Mouse (Mus musculus) hindbrain, embryonic 15.5 days (tissue): ENCODE results near the gene Tab2. TPM values are rescaled to one million over a fixed set of nuclear protein-coding genes. Genes with fewer than 3 reads are reported as not detected.
"Not testable (repeated sequence)": the region's sequence is repeated elsewhere in the genome, so short reads cannot be mapped to it uniquely, and the experiment has no call there.

Experiments
- ATAC-seq: fragments of 200-750 bp; cut with Nextera tagmentation; 2 replicates; pipeline ENCODE4 v1.8.0; 2017; ENCODE audit warnings: low read depth, moderate number of reproducible peaks, moderate TSS enrichment; ENCODE audit not compliant: low FRiP score
- H3K27ac ChIP-seq: fragments of 300-500 bp; sonication (generic); replicated peaks from 2 replicates; pipeline ENCODE4 v1.5.1; 2015; ENCODE audit warnings: mild to moderate bottlenecking, inconsistent platforms
- H3K27me3 ChIP-seq: fragments of 300-500 bp; sonication (generic); 2 replicates; pipeline ENCODE4 v1.6.1; 2015; ENCODE audit warnings: control low read depth, inconsistent platforms
- H3K36me3 ChIP-seq: fragments of 300-500 bp; sonication (generic); 2 replicates; pipeline ENCODE4 v1.6.1; 2015; ENCODE audit warnings: control low read depth, inconsistent platforms
- H3K4me1 ChIP-seq: fragments of 300-500 bp; sonication (generic); replicated peaks from 2 replicates; pipeline ENCODE4 v1.6.1; 2015; ENCODE audit warnings: control low read depth, inconsistent platforms
- H3K4me2 ChIP-seq: fragments of 300-500 bp; sonication (generic); 2 replicates; pipeline ENCODE4 v1.6.1; 2015; ENCODE audit warnings: moderate library complexity, mild to moderate bottlenecking, inconsistent platforms
- H3K4me3 ChIP-seq: fragments of 300-500 bp; sonication (generic); 2 replicates; pipeline ENCODE4 v1.5.1; 2015; ENCODE audit warnings: mild to moderate bottlenecking, inconsistent platforms
- H3K9ac ChIP-seq: fragments of 300-500 bp; sonication (generic); 2 replicates; pipeline ENCODE4 v1.6.1; 2015; ENCODE audit warnings: inconsistent platforms
- H3K9me3 ChIP-seq: fragments of 300-500 bp; sonication (generic); 2 replicates; pipeline ENCODE4 v1.6.1; 2016; ENCODE audit warnings: control low read depth, inconsistent platforms
- WGBS: fragments of 180-500 bp; shearing (Covaris S2); methylation state at CpG from one replicate; pipeline ENCODE4 v1.1.7; 2015; 5-methylcytosine and 5-hydroxymethylcytosine counted together
- polyA plus RNA-seq: library from polyadenylated mRNA; unstranded; fragments of >200 nt; fragmentation: Nextera tagmentation; extraction: Ambion mirVana; gene quantifications from 2 replicates; pipeline ENCODE4 v1.2.1, GENCODE M21; 2015

The Tab2 gene
- polyA plus RNA-seq, 1 experiment from 2014 or later: 12.2 TPM

DNA sequence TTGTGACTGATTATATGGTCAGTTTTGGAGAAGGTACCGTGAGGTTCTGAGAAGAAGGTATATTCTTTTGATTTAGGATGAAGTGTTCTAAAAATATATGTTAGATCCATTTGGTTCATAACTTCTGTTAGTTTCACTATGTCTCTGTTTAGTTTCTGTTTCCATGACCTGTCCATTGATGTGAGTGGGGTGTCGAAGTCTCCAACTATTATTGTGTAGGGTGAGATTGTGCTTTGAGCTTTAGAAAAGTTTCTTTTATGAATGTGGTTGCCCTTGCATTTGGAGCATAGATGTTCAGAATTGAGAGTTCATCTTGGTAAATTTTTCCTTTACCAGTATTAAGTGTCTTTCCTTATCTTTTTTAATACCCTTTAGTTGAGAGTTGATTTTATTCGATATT lies 75.7 kb downstream of the Tab2 start:
- WGBS: 96% methylated on average over 3 of the region's 3 CpGs
- H3K27me3 ChIP-seq, ATAC-seq: not testable (repeated sequence)

GRCm38 (mm10) chr10:7874194-7874593 lies 81.8 kb downstream of the Tab2 start:
- WGBS: 80% methylated on average over 7 of the region's 7 CpGs
- H3K27ac ChIP-seq: no peak overlapping the region
- no peak overlapping the region for H3K4me3 ChIP-seq

More for the DNA sequence above, 75.7 kb downstream of the Tab2 start:
- not testable (repeated sequence) for H3K4me3 ChIP-seq, H3K27ac ChIP-seq, H3K4me2 ChIP-seq, H3K9ac ChIP-seq, H3K9me3 ChIP-seq, H3K4me1 ChIP-seq, H3K36me3 ChIP-seq

GRCm38 (mm10) chr10:7871381-7872020 lies 84.5 kb downstream of the Tab2 start:
- Histone ChIP-seq H3K27ac (no peak overlapping the region), H3K9me3 (no peaks in the 10 kb centered on the region), H3K4me1 (peaks cover 7% of the 10 kb centered on the region), H3K4me2 (no peak overlapping the region), H3K4me3 (no peak overlapping the region), H3K9ac (no peak overlapping the region), H3K27me3 (peaks cover 6% of the 10 kb centered on the region), H3K36me3 (no peaks in the 10 kb centered on the region)
- WGBS: 87% methylated on average over 5 of the region's 5 CpGs
- no peak for ATAC-seq

More at GRCm38 (mm10) chr10:7874194-7874593, 81.8 kb downstream of the Tab2 start:
- Histone ChIP-seq H3K36me3 (no peaks in the 10 kb centered on the region), H3K27me3 (no peaks in the 10 kb centered on the region), H3K9me3 (no peaks in the 10 kb centered on the region; the same call in 1 of the 2 replicates), H3K4me1 (no peaks in the 10 kb centered on the region), H3K4me2 (no peak overlapping the region), H3K9ac (no peak overlapping the region)
- no peak for ATAC-seq

- H3K36me3 ChIP-seq: no peaks in the 10 kb centered on the region
- H3K9me3 ChIP-seq: no peaks in the 10 kb centered on the region
- H3K4me2 ChIP-seq: no peak overlapping the region
- no peak overlapping the region for H3K9ac ChIP-seq
- no peak overlapping the region for H3K27ac ChIP-seq
- 68% methylated on average over 11 of the region's 11 CpGs for WGBS
- H3K4me1 ChIP-seq: peaks cover 7% of the 10 kb centered on the region
- no peak for ATAC-seq
- H3K4me3 ChIP-seq: no peak overlapping the region
- peaks cover 7% of the 10 kb centered on the region for H3K27me3 ChIP-seq
Observed at GRCm38 (mm10) chr10:7870571-7871315, 85.3 kb downstream of the Tab2 start.

DNA sequence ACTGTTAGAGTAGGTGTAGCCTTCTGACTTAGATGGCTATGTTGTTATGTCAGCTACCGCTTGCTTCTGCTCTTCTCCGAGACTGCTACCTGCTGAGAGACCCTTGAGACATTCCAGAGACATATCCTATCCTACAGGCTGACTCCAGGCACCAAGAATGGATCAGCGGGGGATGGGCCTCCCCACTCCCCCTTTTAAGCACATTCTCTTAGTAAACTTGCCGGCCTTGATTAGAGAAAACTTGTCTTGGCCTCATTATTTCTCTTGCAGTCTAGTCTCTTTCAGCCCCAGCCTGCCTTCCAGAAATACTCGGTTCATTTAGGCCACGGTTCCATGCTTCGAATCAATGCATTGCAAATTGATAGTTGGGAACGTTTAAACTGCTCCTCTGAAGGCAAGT lies 86.3 kb downstream of the Tab2 start:
- Histone ChIP-seq H3K4me2 (no peak overlapping the region), H3K27ac (no peak overlapping the region), H3K9ac (no peak overlapping the region), H3K27me3 (peaks cover 7% of the 10 kb centered on the region), H3K36me3 (no peaks in the 10 kb centered on the region), H3K9me3 (no peaks in the 10 kb centered on the region), H3K4me3 (no peak overlapping the region), H3K4me1 (peaks cover 7% of the 10 kb centered on the region)
- 57% methylated on average over 8 of the region's 8 CpGs for WGBS
- no peak for ATAC-seq

DNA sequence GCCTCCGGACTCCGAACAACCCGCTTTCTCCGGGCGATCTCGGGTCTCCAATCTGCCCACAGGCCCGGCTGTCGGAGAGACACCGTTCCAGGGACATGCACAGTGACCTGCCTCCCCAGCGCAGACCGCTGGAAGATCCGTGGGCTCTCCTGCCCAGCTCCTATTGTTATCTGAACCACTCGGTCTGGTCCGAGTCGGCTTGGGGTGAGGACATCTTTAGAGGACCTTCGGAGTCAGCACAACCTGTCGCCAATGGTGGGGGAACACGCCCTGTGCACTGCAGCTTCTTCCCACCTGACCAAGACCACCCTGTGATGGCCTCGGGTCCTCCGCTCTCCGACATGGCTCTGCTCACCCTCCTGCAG lies 88.4 kb downstream of the Tab2 start:
- Histone ChIP-seq H3K4me3 (peak overlapping the region; percentile 33), H3K27me3 (peaks cover 7% of the 10 kb centered on the region), H3K4me2 (peak overlapping the region; percentile 64), H3K36me3 (no peaks in the 10 kb centered on the region), H3K9ac (peak overlapping the region; percentile 34; the same call in 1 of the 2 replicates), H3K27ac (no peak overlapping the region), H3K9me3 (no peaks in the 10 kb centered on the region), H3K4me1 (peaks cover 7% of the 10 kb centered on the region)
- ATAC-seq: no peak
- WGBS: 25% methylated on average over 21 of the region's 21 CpGs

DNA sequence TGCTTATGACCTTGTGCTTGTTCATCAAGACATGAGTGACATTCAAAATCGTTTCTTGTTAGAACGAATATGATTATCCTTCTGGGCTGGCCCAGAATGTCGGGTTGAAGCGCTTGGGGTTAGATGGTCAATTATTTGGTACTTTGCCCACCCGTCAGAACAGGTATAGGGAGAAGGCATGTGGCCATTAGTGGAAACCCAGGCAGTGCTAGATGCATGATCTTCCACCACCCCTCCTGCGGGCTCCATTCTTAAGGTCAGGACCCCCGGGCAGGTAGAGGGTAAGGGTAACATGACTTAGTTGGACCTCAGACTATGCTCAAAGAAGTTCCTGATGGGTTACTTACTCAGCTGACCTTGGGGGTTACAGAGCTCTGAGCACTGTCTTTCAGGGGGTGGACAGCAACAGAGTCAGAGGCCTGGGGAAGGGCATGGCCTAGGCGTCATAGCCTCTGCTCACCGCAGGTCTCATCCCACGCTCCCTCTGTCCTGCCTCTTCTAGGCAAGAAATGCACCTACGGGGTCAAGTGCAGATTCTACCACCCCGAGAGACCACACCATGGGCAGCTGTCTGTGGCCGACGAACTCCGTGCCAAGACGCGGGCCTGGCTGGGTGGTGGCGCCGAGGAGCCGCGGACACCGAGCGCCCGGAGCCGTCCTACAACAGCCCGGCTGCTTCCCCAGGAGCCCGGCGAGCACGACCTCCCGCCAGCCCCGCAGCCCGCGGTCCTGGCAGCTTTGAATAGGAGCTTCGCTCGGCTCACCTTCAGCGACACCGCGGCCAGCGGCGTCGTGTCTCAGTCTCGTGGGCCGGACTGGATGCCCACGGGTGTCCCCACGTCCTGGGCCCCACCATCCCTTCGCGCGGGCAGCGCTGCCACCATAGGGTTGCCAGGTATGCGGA lies 89.0 kb downstream of the Tab2 start:
- 16% methylated on average over 50 of the region's 50 CpGs for WGBS
- peak; percentile 23; the same call in 1 of the 2 replicates for ATAC-seq

DNA sequence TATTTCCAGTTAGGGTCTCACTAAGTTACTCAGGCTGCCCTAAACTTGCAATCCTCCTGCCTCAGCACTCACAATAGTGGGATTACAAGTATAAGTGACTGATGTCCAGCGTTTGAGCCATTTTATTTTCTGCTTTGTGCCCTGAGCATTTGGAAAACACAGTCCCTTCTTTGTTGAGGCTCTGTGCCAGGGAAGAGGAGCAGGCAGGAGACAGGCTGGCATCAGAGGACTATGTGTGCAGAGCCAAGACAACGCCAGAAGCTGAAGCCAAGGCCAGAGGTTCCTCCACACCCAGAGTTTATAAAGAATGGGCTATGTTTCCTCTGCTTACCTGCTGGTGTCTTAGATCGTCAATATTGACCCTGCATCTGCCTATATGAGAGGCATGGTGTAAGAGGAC lies 91.2 kb downstream of the Tab2 start:
- no peak for ATAC-seq
- Histone ChIP-seq H3K9ac (no peak overlapping the region), H3K36me3 (no peaks in the 10 kb centered on the region), H3K9me3 (no peaks in the 10 kb centered on the region), H3K4me3 (no peak overlapping the region), H3K4me1 (peaks cover 7% of the 10 kb centered on the region), H3K27me3 (peaks cover 7% of the 10 kb centered on the region), H3K27ac (no peak overlapping the region), H3K4me2 (no peak overlapping the region)
- 78% methylated on average over 3 of the region's 3 CpGs for WGBS

More for the DNA sequence above, 89.0 kb downstream of the Tab2 start:
- H3K4me2 ChIP-seq: peak overlapping the region; percentile 64
- H3K9ac ChIP-seq: peak overlapping the region; percentile 34; the same call in 1 of the 2 replicates
- peaks cover 7% of the 10 kb centered on the region for H3K27me3 ChIP-seq
- no peaks in the 10 kb centered on the region for H3K36me3 ChIP-seq
- no peaks in the 10 kb centered on the region for H3K9me3 ChIP-seq
- H3K4me3 ChIP-seq: peak overlapping the region; percentile 33
- H3K27ac ChIP-seq: no peak overlapping the region
- H3K4me1 ChIP-seq: peaks cover 7% of the 10 kb centered on the region

- H3K36me3 ChIP-seq: no peaks in the 10 kb centered on the region
- H3K27me3 ChIP-seq: peaks cover 7% of the 10 kb centered on the region
- no peak overlapping the region for H3K4me3 ChIP-seq
Observed at GRCm38 (mm10) chr10:7864184-7864583, 91.8 kb downstream of the Tab2 start.

DNA sequence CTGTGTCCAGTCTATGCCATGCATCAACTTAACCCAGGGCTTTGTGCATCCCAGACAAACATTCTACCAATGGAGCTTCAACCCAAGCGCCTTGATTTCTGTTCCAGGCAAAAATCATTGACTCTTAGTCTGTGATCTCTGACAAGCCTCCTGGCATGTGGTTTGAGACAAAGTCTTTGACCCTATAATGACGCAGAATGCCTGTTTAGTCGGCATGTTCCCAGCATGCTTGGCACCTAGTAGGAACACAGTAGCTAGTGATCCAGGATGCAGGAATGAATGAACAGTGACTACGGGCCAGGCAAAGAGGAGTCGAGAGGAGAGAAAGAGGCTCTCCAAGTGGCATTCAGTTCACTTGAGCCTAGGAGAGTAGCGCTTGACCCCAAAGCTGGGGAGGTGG lies 92.6 kb downstream of the Tab2 start:
- Histone ChIP-seq H3K4me3 (no peak overlapping the region), H3K4me2 (no peak overlapping the region), H3K36me3 (no peaks in the 10 kb centered on the region), H3K9ac (no peak overlapping the region), H3K4me1 (peaks cover 7% of the 10 kb centered on the region), H3K27ac (no peak overlapping the region), H3K9me3 (no peaks in the 10 kb centered on the region), H3K27me3 (peaks cover 7% of the 10 kb centered on the region)
- ATAC-seq: no peak
- WGBS: 95% methylated on average over 6 of the region's 6 CpGs

More at GRCm38 (mm10) chr10:7864184-7864583, 91.8 kb downstream of the Tab2 start:
- no peak overlapping the region for H3K9ac ChIP-seq
- ATAC-seq: no peak
- peaks cover 7% of the 10 kb centered on the region for H3K4me1 ChIP-seq
- H3K9me3 ChIP-seq: no peaks in the 10 kb centered on the region
- H3K27ac ChIP-seq: no peak overlapping the region
- no peak overlapping the region for H3K4me2 ChIP-seq
- 75% methylated on average over 6 of the region's 6 CpGs for WGBS

- Histone ChIP-seq H3K4me3 (no peak overlapping the region), H3K36me3 (no peaks in the 10 kb centered on the region), H3K4me1 (peaks cover 2% of the 10 kb centered on the region), H3K27me3 (peaks cover 7% of the 10 kb centered on the region), H3K9ac (no peak overlapping the region), H3K4me2 (no peak overlapping the region), H3K27ac (no peak overlapping the region), H3K9me3 (no peaks in the 10 kb centered on the region)
- 92% methylated on average over 25 of the region's 25 CpGs for WGBS
- no peak for ATAC-seq
Observed at GRCm38 (mm10) chr10:7861937-7862657, 93.9 kb downstream of the Tab2 start.
